Mouse (Mus musculus): Measurements from ENCODE around the gene Mcm9.

DNA sequence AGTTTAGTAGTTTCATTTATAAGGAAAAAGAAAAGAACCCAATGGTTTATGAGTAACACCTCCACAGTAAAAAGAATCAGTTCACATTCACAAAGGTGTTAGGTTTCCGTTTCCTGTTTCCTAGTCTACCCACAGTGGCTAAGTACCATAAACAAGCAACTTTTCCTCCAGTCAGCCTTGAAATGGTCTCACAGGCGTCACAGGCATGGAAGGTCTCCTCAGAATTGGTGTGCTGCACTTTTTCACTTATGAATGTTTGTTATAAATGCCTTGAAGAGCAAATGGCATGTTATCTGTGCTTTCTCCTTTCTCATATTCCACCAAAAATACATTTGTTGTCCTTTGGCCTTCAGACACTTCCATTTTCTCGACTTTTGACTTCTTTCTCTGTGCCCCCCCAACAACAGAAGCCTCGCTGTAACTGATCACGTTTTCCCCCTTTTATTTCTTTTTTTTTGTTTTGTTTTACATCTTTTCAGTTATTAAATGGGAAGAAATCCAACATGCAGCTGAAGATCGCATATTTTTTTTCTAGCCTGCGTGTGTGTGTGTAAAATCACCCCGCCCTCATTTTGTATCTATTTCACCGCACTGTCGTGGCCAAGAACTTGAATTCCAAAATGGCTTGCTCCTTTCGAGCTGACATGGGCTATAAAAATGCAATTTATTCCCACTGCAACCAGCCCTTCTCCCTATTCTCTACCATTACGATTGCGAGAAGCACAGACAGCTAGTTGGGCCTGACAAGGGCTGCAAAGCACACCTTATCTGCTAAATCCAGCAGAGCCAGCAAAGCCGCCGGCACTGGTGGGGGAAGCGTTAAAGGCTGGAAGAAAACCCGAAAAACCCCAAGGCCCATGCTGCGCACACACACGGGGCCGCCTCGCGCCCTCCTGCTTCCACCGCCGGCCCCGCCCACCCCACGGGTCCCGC, 34.2 kb downstream of the Mcm9 start:
- TF ChIP-seq CTCF (IDR thresholded peaks at IDR 0.05) (no peak), EP300 (IDR thresholded peaks at IDR 0.05) (no peak)
